Mouse (Mus musculus): ENCODE data around the gene Abraxas1.

- TF ChIP-seq EP300 (IDR thresholded peaks at IDR 0.05; ENCODE audit: insufficient read depth, low read depth, low read length) = no peak
- TF ChIP-seq CTCF (IDR thresholded peaks at IDR 0.05) = no peak
- TF ChIP-seq POLR2A (IDR thresholded peaks at IDR 0.05; ENCODE audit: insufficient read depth, low read depth, low read length) = no peak
Observed at GRCm38 (mm10) chr5:100766026-100766425, 54.7 kb downstream of the Abraxas1 start.
